Mouse (Mus musculus) testis, postnatal 10 days (tissue): ENCODE measurements around the gene Ube2g2.
"Not testable (repeated sequence)": the region's sequence is repeated elsewhere in the genome, so short reads cannot be mapped to it uniquely, and the experiment has no call there.

Source experiments
- DNase-seq: peaks from one replicate; pipeline ENCODE4 v3.0.0; 2021; ENCODE audit warnings: low spot score

The Ube2g2 gene

DNA sequence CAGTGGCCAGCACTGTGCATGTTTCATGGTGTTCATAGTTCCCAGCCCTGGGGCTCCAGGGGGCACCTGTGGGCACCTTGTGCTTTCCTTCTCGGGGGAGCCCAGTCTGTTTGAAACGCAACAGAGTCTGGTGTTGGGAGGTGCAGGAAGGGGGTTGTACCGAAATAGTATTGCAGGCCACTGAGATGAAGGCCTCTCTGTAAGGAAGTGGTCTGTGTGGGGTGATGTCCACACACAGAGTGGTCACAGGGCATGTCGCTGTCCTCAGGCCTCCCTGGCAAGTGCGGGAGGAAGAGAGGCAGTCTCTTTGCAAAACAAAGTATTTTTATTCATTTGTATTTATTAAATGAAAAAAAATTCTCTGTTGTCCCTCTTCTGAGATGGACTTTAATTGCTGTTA is 23.5 kb downstream of the Ube2g2 start:
- no peak for DNase-seq

- no peak for DNase-seq
These were observed 25.4 kb downstream of the Ube2g2 start for GRCm38 (mm10) chr10:77647461-77647860.

DNA sequence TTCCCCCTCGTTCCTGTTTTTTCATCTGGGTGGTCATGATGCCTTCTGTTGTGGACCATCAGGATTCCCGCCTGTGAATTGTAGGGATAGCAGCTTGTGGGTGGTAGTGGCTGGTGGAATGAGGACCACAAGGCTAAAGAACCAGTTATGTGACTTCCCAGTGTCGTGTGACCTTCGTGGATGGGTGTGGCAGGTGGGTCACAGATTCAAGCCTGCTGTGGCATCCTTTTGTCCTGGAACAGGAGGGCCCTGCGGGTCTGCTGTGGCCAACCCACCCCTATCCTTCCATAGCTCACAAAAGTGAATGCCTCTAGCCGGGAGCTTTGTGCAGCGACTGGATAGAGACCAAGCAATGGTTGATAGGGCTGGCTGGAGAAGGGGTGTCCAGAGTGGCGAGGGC is 25.8 kb downstream of the Ube2g2 start:
- DNase-seq = no peak

DNA sequence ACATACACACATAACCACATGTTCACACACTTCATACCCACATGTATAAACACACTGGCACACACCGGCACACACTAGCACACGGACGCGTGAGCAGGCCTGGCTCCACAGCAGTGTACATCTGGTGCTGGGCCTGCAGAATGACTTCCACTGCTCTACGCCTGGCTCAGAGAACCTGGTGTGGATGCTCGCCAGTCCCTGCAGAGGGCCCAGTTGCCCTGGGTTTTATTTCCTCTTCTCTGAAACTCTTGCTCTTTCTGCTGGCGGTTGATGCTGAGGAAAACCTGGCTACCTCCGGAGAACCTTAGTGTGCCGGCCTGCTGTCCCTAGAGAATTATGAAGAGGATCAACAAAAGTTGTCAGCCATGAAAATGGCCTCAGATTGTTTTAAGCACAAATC is 30.0 kb downstream of the Ube2g2 start:
- DNase-seq = no peak

- DNase-seq = peak; percentile 71
These were observed 36.4 kb downstream of the Ube2g2 start for GRCm38 (mm10) chr10:77658286-77658994.

DNA sequence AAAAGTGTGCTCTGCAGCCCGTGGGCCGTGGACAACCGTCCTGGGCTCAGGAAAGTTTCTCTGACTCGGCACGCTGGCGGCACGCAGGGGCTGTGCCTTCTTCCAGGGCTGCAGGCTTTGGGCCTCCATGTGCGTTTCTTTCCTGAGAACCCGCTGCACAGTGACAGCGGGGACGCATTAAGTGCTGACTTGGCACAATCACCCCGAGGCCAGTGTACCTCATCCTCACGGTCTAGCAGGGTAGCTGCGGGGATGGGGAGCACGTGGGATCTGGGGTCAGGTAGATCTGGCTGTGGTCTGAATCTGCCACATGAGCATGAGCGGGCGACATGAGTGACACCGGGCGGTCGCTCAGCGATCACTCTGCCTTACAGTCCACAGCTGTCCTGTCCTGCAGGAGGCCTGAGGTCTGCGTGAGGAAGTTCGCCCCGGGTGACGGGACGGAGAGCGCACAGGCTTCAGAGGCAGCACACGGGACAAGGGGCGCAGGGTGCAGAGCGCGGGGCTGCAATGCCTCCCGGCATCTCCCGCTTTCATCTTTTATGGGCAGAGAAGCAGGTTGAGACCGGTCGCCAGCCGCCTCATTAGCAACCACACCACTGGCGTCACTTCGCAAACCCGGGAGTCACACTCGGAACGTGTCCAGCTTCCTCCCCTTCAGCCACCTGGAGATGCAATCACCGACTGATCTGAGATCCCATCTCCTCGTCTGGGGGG is 42.0 kb downstream of the Ube2g2 start:
- no peak for DNase-seq

DNA sequence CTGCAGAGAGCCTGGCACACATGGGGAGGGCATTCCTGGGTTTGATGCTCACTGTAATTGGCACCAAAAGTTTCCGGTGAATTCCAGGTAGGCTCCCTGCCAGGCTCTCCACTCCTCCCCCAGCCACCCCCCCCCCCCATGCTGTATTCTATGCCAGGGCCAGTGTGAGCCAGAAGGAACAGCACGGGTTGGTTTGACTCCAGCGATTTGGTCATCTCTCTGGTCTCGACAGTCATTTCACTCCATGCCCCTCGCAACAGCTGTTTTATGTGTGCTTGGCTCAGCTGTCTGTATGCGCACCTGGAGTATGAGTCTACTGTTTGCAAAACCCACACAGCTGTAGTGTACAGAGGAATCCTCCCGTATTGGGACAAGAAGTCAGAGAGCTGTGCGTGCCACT is 44.3 kb downstream of the Ube2g2 start:
- no peak for DNase-seq

DNA sequence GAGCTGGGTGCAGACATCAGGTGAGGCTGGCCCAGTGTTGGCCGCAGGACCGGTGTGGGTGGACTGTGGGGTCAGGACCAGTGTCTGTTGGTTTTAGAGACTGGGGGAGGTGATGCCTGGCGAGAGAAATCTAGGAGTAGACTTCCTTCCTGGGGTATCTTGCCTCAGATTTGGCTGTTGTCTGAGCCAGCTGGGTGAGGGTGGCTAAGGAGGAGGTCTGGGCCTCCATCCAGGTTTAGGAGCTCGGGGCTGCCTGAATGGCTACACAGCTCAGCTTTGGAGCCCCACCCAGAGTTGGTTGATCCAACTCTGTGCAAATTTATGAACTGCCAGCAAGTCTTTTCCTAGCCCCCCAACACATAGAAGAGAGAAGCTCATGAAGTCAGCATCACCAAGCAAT is 45.3 kb downstream of the Ube2g2 start:
- DNase-seq = no peak

GRCm38 (mm10) chr10:77670710-77671109 is 48.6 kb downstream of the Ube2g2 start:
- no peak for DNase-seq

DNA sequence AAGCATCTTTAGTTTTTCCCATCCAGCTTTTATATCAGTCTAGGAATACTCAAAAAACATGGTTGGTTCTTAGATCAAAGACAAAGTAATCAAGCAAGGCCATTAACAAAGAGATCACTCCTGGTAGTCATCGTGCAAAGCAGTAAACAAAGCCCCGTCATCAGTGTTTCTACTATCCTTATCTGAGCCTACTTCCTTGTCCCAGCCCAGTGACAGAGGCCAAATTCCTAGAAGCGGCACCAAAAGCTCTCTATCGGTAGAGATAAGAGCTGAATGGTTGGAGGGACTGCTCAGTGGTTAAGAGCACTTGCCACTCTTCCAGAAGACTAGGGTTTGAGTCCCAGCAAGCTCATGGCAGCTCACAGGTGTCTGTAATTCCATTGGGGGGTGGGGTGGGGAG is 49.4 kb downstream of the Ube2g2 start:
- DNase-seq = no peak

- no peak for DNase-seq
These were observed 51.7 kb downstream of the Ube2g2 start for GRCm38 (mm10) chr10:77673765-77674164.

DNA sequence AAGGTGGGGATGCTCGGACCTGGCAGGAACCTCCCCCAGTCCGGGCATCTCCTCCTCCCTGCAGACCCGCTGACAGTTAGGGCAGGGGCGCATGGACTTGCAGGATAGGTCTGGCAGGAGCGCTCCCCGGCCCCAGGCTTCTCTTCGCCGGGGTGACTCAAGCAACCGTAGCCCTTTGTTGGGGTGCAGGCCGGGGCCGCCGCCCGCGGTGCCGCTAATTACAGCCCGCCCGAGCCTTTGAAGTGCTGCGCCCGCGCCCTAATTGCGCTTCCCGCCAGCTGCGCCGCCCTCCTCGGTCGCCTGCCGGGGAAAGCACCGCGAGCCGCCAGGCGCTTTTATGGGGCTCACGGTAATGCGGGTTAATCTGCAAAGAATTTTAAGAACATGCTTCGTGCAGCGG is 55.5 kb downstream of the Ube2g2 start:
- no peak for DNase-seq

GRCm38 (mm10) chr10:77682994-77683393 is 60.9 kb downstream of the Ube2g2 start:
- DNase-seq = no peak

- no peak for DNase-seq
These were observed 62.1 kb downstream of the Ube2g2 start for GRCm38 (mm10) chr10:77684181-77684580.

- no peak for DNase-seq
These were observed 64.0 kb downstream of the Ube2g2 start, which contains the start of gene Tspear for GRCm38 (mm10) chr10:77685895-77686664. Gene Tspear, plus strand, starts transcription at chr10:77686569.

DNA sequence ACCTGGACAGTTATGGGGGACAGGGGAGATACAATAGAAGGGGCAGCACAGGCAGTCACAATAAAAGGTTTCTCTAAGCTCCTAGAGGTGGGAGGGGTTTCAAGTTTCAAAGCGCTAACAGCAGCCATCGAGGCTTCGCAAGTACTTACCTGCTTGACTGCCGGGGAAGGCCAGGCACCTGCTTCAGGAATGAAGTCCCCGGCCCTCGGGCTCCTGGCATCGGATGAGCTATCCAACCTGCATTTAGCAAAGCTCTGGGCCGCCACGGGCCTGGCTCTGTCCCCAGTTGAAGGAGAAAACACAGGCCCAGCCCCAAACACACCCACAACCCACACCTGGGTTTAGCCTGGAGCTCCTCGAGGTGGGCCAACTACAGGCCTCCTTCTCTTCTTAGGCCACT is 64.9 kb downstream of the Ube2g2 start:
- DNase-seq = no peak

GRCm38 (mm10) chr10:77690356-77690807 is 68.3 kb downstream of the Ube2g2 start, which contains the start of gene Gm19402:
Gene Gm19402, minus strand, starts transcription at chr10:77690757.
- DNase-seq = not testable (repeated sequence)
